Mouse (Mus musculus): ENCODE measurements around the gene Cirbp. TPM values are rescaled to one million over a fixed set of nuclear protein-coding genes. Genes with fewer than 3 reads are reported as not detected.

Gene Cirbp
- polyA plus RNA-seq, 1 experiment = 50.2 TPM

GRCm38 (mm10) chr10:80182547-80182946 lies 16.8 kb downstream of the Cirbp start:
- H3K27ac ChIP-seq (ENCODE audit: insufficient read depth, low read length) = no peak overlapping the region
- H3K4me1 ChIP-seq (ENCODE audit: control insufficient read depth, insufficient read depth, low read length) = 0 out of 2 replicates have a peak, but pooled peaks cover 4% of the 10 kb centered on the region
- H3K4me3 ChIP-seq (ENCODE audit: insufficient read depth, low read length) = no peak overlapping the region
- TF ChIP-seq POLR2A (IDR thresholded peaks at IDR 0.05; ENCODE audit: low read depth, low read length) (no peak), CTCF (IDR thresholded peaks at IDR 0.05; ENCODE audit: borderline replicate concordance, insufficient read depth, low read length) (no peak)

GRCm38 (mm10) chr10:80186649-80187048 lies 20.9 kb downstream of the Cirbp start:
- peaks cover 2% of the 10 kb centered on the region; the same call in 1 of the 2 replicates for H3K4me1 ChIP-seq (ENCODE audit: control insufficient read depth, insufficient read depth, low read length)
- no peak for TF ChIP-seq CTCF (IDR thresholded peaks at IDR 0.05; ENCODE audit: borderline replicate concordance, insufficient read depth, low read length)
- TF ChIP-seq POLR2A (IDR thresholded peaks at IDR 0.05; ENCODE audit: low read depth, low read length) = no peak
- no peak overlapping the region for H3K4me3 ChIP-seq (ENCODE audit: insufficient read depth, low read length)
- H3K27ac ChIP-seq (ENCODE audit: insufficient read depth, low read length) = no peak overlapping the region

- H3K4me1 ChIP-seq (ENCODE audit: control insufficient read depth, insufficient read depth, low read length) = peaks cover 2% of the 10 kb centered on the region; the same call in 1 of the 2 replicates
- TF ChIP-seq CTCF (IDR thresholded peaks at IDR 0.05; ENCODE audit: borderline replicate concordance, insufficient read depth, low read length) = no peak
- TF ChIP-seq POLR2A (IDR thresholded peaks at IDR 0.05; ENCODE audit: low read depth, low read length) = no peak
- no peak overlapping the region for H3K27ac ChIP-seq (ENCODE audit: insufficient read depth, low read length)
- no peak overlapping the region for H3K4me3 ChIP-seq (ENCODE audit: insufficient read depth, low read length)
Measured at GRCm38 (mm10) chr10:80187739-80188138, 22.0 kb downstream of the Cirbp start.

GRCm38 (mm10) chr10:80188453-80189024 lies 22.8 kb downstream of the Cirbp start:
- no peak overlapping the region for H3K27ac ChIP-seq (ENCODE audit: insufficient read depth, low read length)
- H3K4me3 ChIP-seq (ENCODE audit: insufficient read depth, low read length) = no peak overlapping the region
- TF ChIP-seq CTCF (IDR thresholded peaks at IDR 0.05; ENCODE audit: borderline replicate concordance, insufficient read depth, low read length) (no peak), POLR2A (IDR thresholded peaks at IDR 0.05; ENCODE audit: low read depth, low read length) (no peak)
- H3K4me1 ChIP-seq (ENCODE audit: control insufficient read depth, insufficient read depth, low read length) = peaks cover 2% of the 10 kb centered on the region; the same call in 1 of the 2 replicates

GRCm38 (mm10) chr10:80189999-80190398 lies 24.2 kb downstream of the Cirbp start:
- peaks cover 2% of the 10 kb centered on the region; the same call in 1 of the 2 replicates for H3K4me1 ChIP-seq (ENCODE audit: control insufficient read depth, insufficient read depth, low read length)
- H3K27ac ChIP-seq (ENCODE audit: insufficient read depth, low read length) = no peak overlapping the region
- no peak overlapping the region; the same call in 1 of the 2 replicates for H3K4me3 ChIP-seq (ENCODE audit: insufficient read depth, low read length)
- TF ChIP-seq CTCF (IDR thresholded peaks at IDR 0.05; ENCODE audit: borderline replicate concordance, insufficient read depth, low read length) = no peak

- Histone ChIP-seq H3K4me3 (ENCODE audit: insufficient read depth, low read length) (peak overlapping the region; percentile 24; the same call in 1 of the 2 replicates), H3K4me1 (ENCODE audit: control insufficient read depth, insufficient read depth, low read length) (peaks cover 2% of the 10 kb centered on the region; the same call in 1 of the 2 replicates), H3K27ac (ENCODE audit: insufficient read depth, low read length) (no peak overlapping the region)
- TF ChIP-seq CTCF (IDR thresholded peaks at IDR 0.05; ENCODE audit: borderline replicate concordance, insufficient read depth, low read length) (no peak), POLR2A (IDR thresholded peaks at IDR 0.05; ENCODE audit: low read depth, low read length) (no peak)
Measured at GRCm38 (mm10) chr10:80190491-80191051, 24.8 kb downstream of the Cirbp start.

- TF ChIP-seq POLR2A (IDR thresholded peaks at IDR 0.05; ENCODE audit: low read depth, low read length) (no peak), CTCF (IDR thresholded peaks at IDR 0.05; ENCODE audit: borderline replicate concordance, insufficient read depth, low read length) (no peak)
- H3K4me1 ChIP-seq (ENCODE audit: control insufficient read depth, insufficient read depth, low read length) = peaks cover 2% of the 10 kb centered on the region; the same call in 1 of the 2 replicates
- no peak overlapping the region for H3K27ac ChIP-seq (ENCODE audit: insufficient read depth, low read length)
- no peak overlapping the region for H3K4me3 ChIP-seq (ENCODE audit: insufficient read depth, low read length)
Measured at GRCm38 (mm10) chr10:80193976-80194375, 28.2 kb downstream of the Cirbp start.

- no peak overlapping the region for H3K4me3 ChIP-seq (ENCODE audit: insufficient read depth, low read length)
- TF ChIP-seq CTCF (IDR thresholded peaks at IDR 0.05; ENCODE audit: borderline replicate concordance, insufficient read depth, low read length) (no peak), POLR2A (IDR thresholded peaks at IDR 0.05; ENCODE audit: low read depth, low read length) (no peak)
- H3K27ac ChIP-seq (ENCODE audit: insufficient read depth, low read length) = no peak overlapping the region
- H3K4me1 ChIP-seq (ENCODE audit: control insufficient read depth, insufficient read depth, low read length) = peaks cover 2% of the 10 kb centered on the region; the same call in 1 of the 2 replicates
Measured at GRCm38 (mm10) chr10:80194441-80194840, 28.7 kb downstream of the Cirbp start.

GRCm38 (mm10) chr10:80196167-80196566 lies 30.4 kb downstream of the Cirbp start:
- Histone ChIP-seq H3K4me3 (ENCODE audit: insufficient read depth, low read length) (no peak overlapping the region), H3K4me1 (ENCODE audit: control insufficient read depth, insufficient read depth, low read length) (no peaks in the 10 kb centered on the region), H3K27ac (ENCODE audit: insufficient read depth, low read length) (no peak overlapping the region)
- TF ChIP-seq CTCF (IDR thresholded peaks at IDR 0.05; ENCODE audit: borderline replicate concordance, insufficient read depth, low read length) = no peak
- TF ChIP-seq POLR2A (IDR thresholded peaks at IDR 0.05; ENCODE audit: low read depth, low read length) = no peak
